Mouse (Mus musculus) hindbrain, embryonic 13.5 days (tissue): ENCODE data around the gene Zfp319. TPM values are rescaled to one million over a fixed set of nuclear protein-coding genes. Genes with fewer than 3 reads are reported as not detected.
"Not testable (repeated sequence)": the region's sequence is repeated elsewhere in the genome, so short reads cannot be mapped to it uniquely, and the experiment has no call there.

Experiments
- ATAC-seq: fragments of 200-750 bp; cut with Nextera tagmentation; 2 replicates; pipeline ENCODE4 v1.8.0; 2017; ENCODE audit warnings: moderate TSS enrichment; ENCODE audit not compliant: low FRiP score
- H3K27ac ChIP-seq: fragments of 300-500 bp; sonication (generic); 2 replicates; pipeline ENCODE4 v1.5.1; 2015; ENCODE audit warnings: inconsistent platforms, mild to moderate bottlenecking, moderate library complexity
- H3K27me3 ChIP-seq: fragments of 300-500 bp; sonication (generic); 2 replicates; pipeline ENCODE4 v1.6.1; 2015; ENCODE audit warnings: mild to moderate bottlenecking, inconsistent platforms
- H3K36me3 ChIP-seq: fragments of 300-500 bp; sonication (generic); 2 replicates; pipeline ENCODE4 v1.6.1; 2015; ENCODE audit warnings: mild to moderate bottlenecking, inconsistent platforms
- H3K4me1 ChIP-seq: fragments of 300-500 bp; sonication (generic); replicated peaks from 2 replicates; pipeline ENCODE4 v1.6.1; 2015; ENCODE audit warnings: inconsistent platforms
- H3K4me2 ChIP-seq: fragments of 300-500 bp; sonication (generic); 2 replicates; pipeline ENCODE4 v1.6.1; 2015; ENCODE audit warnings: inconsistent platforms, mild to moderate bottlenecking, moderate library complexity
- H3K4me3 ChIP-seq: fragments of 300-500 bp; sonication (generic); 2 replicates; pipeline ENCODE4 v1.5.1; 2015; ENCODE audit warnings: mild to moderate bottlenecking, inconsistent platforms
- H3K9ac ChIP-seq: fragments of 300-500 bp; sonication (generic); 2 replicates; pipeline ENCODE4 v1.6.1; 2015; ENCODE audit warnings: mild to moderate bottlenecking, inconsistent platforms
- H3K9me3 ChIP-seq: fragments of 300-500 bp; sonication (generic); 2 replicates; pipeline ENCODE4 v1.6.1; 2016; ENCODE audit warnings: inconsistent platforms
- WGBS: fragments of 180-500 bp; shearing (Covaris S2); methylation state at CpG from one replicate; pipeline ENCODE4 v1.1.7; 2015; 5-methylcytosine and 5-hydroxymethylcytosine counted together
- polyA plus RNA-seq: library from polyadenylated mRNA; unstranded; fragments of >200 nt; fragmentation: Nextera tagmentation; extraction: Ambion mirVana; gene quantifications from 2 replicates; pipeline ENCODE4 v1.2.1, GENCODE M21; 2015

Zfp319 gene
- polyA plus RNA-seq = 16.6 and 17.4 TPM in 2 replicates

GRCm38 (mm10) chr8:95331720-95332436 lies at the start of gene Zfp319, which contains the start of gene Usb1:
Gene Zfp319, minus strand, starts transcription at chr8:95331950.
Gene Usb1, plus strand, starts transcription at chr8:95332284.
- peak; percentile 92 for ATAC-seq
- H3K4me1 ChIP-seq = peaks cover 47% of the 10 kb centered on the region

GRCm38 (mm10) chr8:95380953-95381352 lies 49.2 kb upstream of the Zfp319 start:
- H3K9me3 ChIP-seq = peaks cover 3% of the 10 kb centered on the region; the same call in 1 of the 2 replicates
- H3K4me3 ChIP-seq = no peak overlapping the region
- H3K36me3 ChIP-seq = no peaks in the 10 kb centered on the region
- no peak overlapping the region for H3K9ac ChIP-seq
- peaks cover 10% of the 10 kb centered on the region; the same call in 1 of the 2 replicates for H3K4me1 ChIP-seq
- H3K27ac ChIP-seq = no peak overlapping the region
- ATAC-seq = no peak
- no peaks in the 10 kb centered on the region for H3K27me3 ChIP-seq
- no peak overlapping the region for H3K4me2 ChIP-seq

More at GRCm38 (mm10) chr8:95331720-95332436, at the start of gene Zfp319, which contains the start of gene Usb1:
- no peaks in the 10 kb centered on the region for H3K27me3 ChIP-seq
- H3K27ac ChIP-seq = peak within 1 kb of the TSS; percentile 97
- no peaks in the 10 kb centered on the region for H3K9me3 ChIP-seq
- H3K9ac ChIP-seq = peak within 1 kb of the TSS; percentile 99
- H3K4me3 ChIP-seq = peak within 1 kb of the TSS; percentile 85
- peak within 1 kb of the TSS; percentile 74 for H3K4me2 ChIP-seq
- peaks cover 37% of the 10 kb centered on the region for H3K36me3 ChIP-seq
- WGBS = under 1% methylated on average over 78 of the region's 80 CpGs

GRCm38 (mm10) chr8:95378928-95379327 lies 47.2 kb upstream of the Zfp319 start:
- 95% methylated on average over 11 of the region's 11 CpGs for WGBS
- peaks cover 10% of the 10 kb centered on the region; the same call in 1 of the 2 replicates for H3K4me1 ChIP-seq

GRCm38 (mm10) chr8:95377863-95378291 lies 46.1 kb upstream of the Zfp319 start:
- Histone ChIP-seq H3K9ac (no peak overlapping the region), H3K9me3 (peaks cover 1% of the 10 kb centered on the region; the same call in 1 of the 2 replicates), H3K4me2 (no peak overlapping the region), H3K36me3 (peaks cover 15% of the 10 kb centered on the region), H3K27me3 (no peaks in the 10 kb centered on the region), H3K27ac (0 out of 2 replicates have a peak overlapping the region, but pooled peaks have one; percentile 2), H3K4me1 (peaks cover 10% of the 10 kb centered on the region; the same call in 1 of the 2 replicates), H3K4me3 (no peak overlapping the region)
- 65% methylated on average over 7 of the region's 7 CpGs for WGBS
- no peak for ATAC-seq

More at GRCm38 (mm10) chr8:95378928-95379327, 47.2 kb upstream of the Zfp319 start:
- not testable (repeated sequence) for H3K27ac ChIP-seq, H3K4me3 ChIP-seq, H3K9ac ChIP-seq, H3K4me2 ChIP-seq, H3K9me3 ChIP-seq, H3K27me3 ChIP-seq, H3K36me3 ChIP-seq, ATAC-seq

- H3K4me2 ChIP-seq = no peak overlapping the region
- no peaks in the 10 kb centered on the region for H3K27me3 ChIP-seq
- no peak overlapping the region for H3K4me3 ChIP-seq
- peaks cover 23% of the 10 kb centered on the region for H3K36me3 ChIP-seq
- WGBS = 96% methylated on average over 4 of the region's 4 CpGs
- no peak for ATAC-seq
- H3K4me1 ChIP-seq = peaks cover 10% of the 10 kb centered on the region; the same call in 1 of the 2 replicates
- H3K27ac ChIP-seq = no peak overlapping the region
- H3K9ac ChIP-seq = no peak overlapping the region
- no peaks in the 10 kb centered on the region for H3K9me3 ChIP-seq
Measured at GRCm38 (mm10) chr8:95377101-95377500, 45.4 kb upstream of the Zfp319 start.

- Histone ChIP-seq H3K4me1 (peaks cover 10% of the 10 kb centered on the region; the same call in 1 of the 2 replicates), H3K27ac (no peak overlapping the region), H3K9ac (no peak overlapping the region), H3K9me3 (no peaks in the 10 kb centered on the region), H3K4me3 (no peak overlapping the region), H3K27me3 (no peaks in the 10 kb centered on the region), H3K4me2 (no peak overlapping the region), H3K36me3 (peaks cover 30% of the 10 kb centered on the region)
- WGBS = 89% methylated on average over 12 of the region's 12 CpGs
- no peak for ATAC-seq
Measured at GRCm38 (mm10) chr8:95376309-95376999, 44.7 kb upstream of the Zfp319 start.

GRCm38 (mm10) chr8:95375374-95375930 lies 43.7 kb upstream of the Zfp319 start:
- WGBS = 83% methylated on average over 7 of the region's 7 CpGs
- ATAC-seq = no peak
- no peak overlapping the region for H3K27ac ChIP-seq

GRCm38 (mm10) chr8:95374429-95374828 lies 42.7 kb upstream of the Zfp319 start:
- 79% methylated on average over 3 of the region's 3 CpGs for WGBS
- Histone ChIP-seq H3K36me3 (peaks cover 50% of the 10 kb centered on the region), H3K4me3 (no peak overlapping the region), H3K27me3 (no peaks in the 10 kb centered on the region), H3K4me2 (no peak overlapping the region), H3K9ac (no peak overlapping the region), H3K4me1 (peaks cover 10% of the 10 kb centered on the region; the same call in 1 of the 2 replicates), H3K27ac (no peak overlapping the region), H3K9me3 (no peaks in the 10 kb centered on the region)
- ATAC-seq = no peak

More at GRCm38 (mm10) chr8:95375374-95375930, 43.7 kb upstream of the Zfp319 start:
- no peak overlapping the region for H3K9ac ChIP-seq
- no peaks in the 10 kb centered on the region for H3K27me3 ChIP-seq
- peaks cover 10% of the 10 kb centered on the region; the same call in 1 of the 2 replicates for H3K4me1 ChIP-seq
- H3K9me3 ChIP-seq = no peaks in the 10 kb centered on the region
- no peak overlapping the region for H3K4me3 ChIP-seq
- H3K36me3 ChIP-seq = peaks cover 40% of the 10 kb centered on the region
- H3K4me2 ChIP-seq = no peak overlapping the region

- H3K9me3 ChIP-seq = no peaks in the 10 kb centered on the region
- H3K4me1 ChIP-seq = peaks cover 10% of the 10 kb centered on the region; the same call in 1 of the 2 replicates
- ATAC-seq = no peak
- H3K9ac ChIP-seq = no peak overlapping the region
- no peak overlapping the region for H3K4me3 ChIP-seq
- H3K27me3 ChIP-seq = no peaks in the 10 kb centered on the region
- H3K27ac ChIP-seq = no peak overlapping the region; the same call in 1 of the 2 replicates
- peaks cover 59% of the 10 kb centered on the region for H3K36me3 ChIP-seq
- no peak overlapping the region for H3K4me2 ChIP-seq
- WGBS = 85% methylated on average over 12 of the region's 12 CpGs
Measured at GRCm38 (mm10) chr8:95373389-95374002, 41.7 kb upstream of the Zfp319 start.

- no peaks in the 10 kb centered on the region for H3K4me1 ChIP-seq
- 65% methylated on average over 20 of the region's 20 CpGs for WGBS
- no peak for ATAC-seq
- H3K4me2 ChIP-seq = peak overlapping the region; percentile 21; the same call in 1 of the 2 replicates
- H3K9me3 ChIP-seq = no peaks in the 10 kb centered on the region
- no peak overlapping the region for H3K27ac ChIP-seq
- H3K4me3 ChIP-seq = no peak overlapping the region
- no peaks in the 10 kb centered on the region for H3K27me3 ChIP-seq
- H3K9ac ChIP-seq = 0 out of 2 replicates have a peak overlapping the region, but pooled peaks have one; percentile 29
- peaks cover 85% of the 10 kb centered on the region for H3K36me3 ChIP-seq
Measured at GRCm38 (mm10) chr8:95369581-95370326, 38.0 kb upstream of the Zfp319 start.

- Histone ChIP-seq H3K27ac (no peak overlapping the region), H3K27me3 (no peaks in the 10 kb centered on the region), H3K4me2 (no peak overlapping the region), H3K4me1 (peaks cover 35% of the 10 kb centered on the region), H3K9ac (no peak overlapping the region), H3K4me3 (no peak overlapping the region), H3K9me3 (no peaks in the 10 kb centered on the region), H3K36me3 (peaks cover 38% of the 10 kb centered on the region)
- WGBS = 95% methylated on average over 2 of the region's 2 CpGs
- ATAC-seq = no peak
Measured at GRCm38 (mm10) chr8:95363849-95364248, 32.1 kb upstream of the Zfp319 start.
